Mouse (Mus musculus): ENCODE measurements around the gene Gm1673. TPM values are rescaled to one million over a fixed set of nuclear protein-coding genes. Genes with fewer than 3 reads are reported as not detected.

Gene Gm1673
- total RNA-seq, 1 experiment from 2014 or later, result not detected

Other genes starting within 250 kb of the Gm1673 start
- 15.7 to 27.1 TPM (median 21.0 TPM) in 3 replicates for gene Letm1, start 200.6 kb upstream of the Gm1673 start, total RNA-seq (2017)
- gene Nsd2, start 162.7 kb upstream of the Gm1673 start, total RNA-seq (2017), result 28.8 to 58.1 TPM (median 35.7 TPM) in 3 replicates
- 16.4 to 26.9 TPM (median 19.6 TPM) in 3 replicates for gene Nelfa, start 47.0 kb upstream of the Gm1673 start, total RNA-seq (2017)
- gene Nat8l, start 12.6 kb downstream of the Gm1673 start, total RNA-seq (2017), result 8.2 to 9.5 TPM (median 8.4 TPM) in 3 replicates
- gene Poln, start 186.0 kb downstream of the Gm1673 start, total RNA-seq (2017), result 2.1 TPM in 1 of 3 replicates, not detected in the others
- 107 to 199 TPM (median 133 TPM) in 3 replicates for gene Haus3, start 186.1 kb downstream of the Gm1673 start, total RNA-seq (2017)
- gene Mxd4, start 204.3 kb downstream of the Gm1673 start, total RNA-seq (2017), result 43.8 to 81.5 TPM (median 57.1 TPM) in 3 replicates

All from monocyte, adult 5-6 weeks (primary cell).